Mouse (Mus musculus): ENCODE data around the gene Gm266. TPM values are rescaled to one million over a fixed set of nuclear protein-coding genes. Genes with fewer than 3 reads are reported as not detected.

Gm266 gene
- polyA plus RNA-seq, 1 experiment from 2014 or later: 0.62 TPM

GRCm38 (mm10) chr12:111443921-111444831 is 41.4 kb downstream of the Gm266 start:
- peak overlapping the region; percentile 84 for H3K9ac ChIP-seq
- peak overlapping the region; percentile 98 for H3K27ac ChIP-seq (replicated peaks)
- peaks cover 83% of the 10 kb centered on the region for H3K4me1 ChIP-seq (replicated peaks)

DNA sequence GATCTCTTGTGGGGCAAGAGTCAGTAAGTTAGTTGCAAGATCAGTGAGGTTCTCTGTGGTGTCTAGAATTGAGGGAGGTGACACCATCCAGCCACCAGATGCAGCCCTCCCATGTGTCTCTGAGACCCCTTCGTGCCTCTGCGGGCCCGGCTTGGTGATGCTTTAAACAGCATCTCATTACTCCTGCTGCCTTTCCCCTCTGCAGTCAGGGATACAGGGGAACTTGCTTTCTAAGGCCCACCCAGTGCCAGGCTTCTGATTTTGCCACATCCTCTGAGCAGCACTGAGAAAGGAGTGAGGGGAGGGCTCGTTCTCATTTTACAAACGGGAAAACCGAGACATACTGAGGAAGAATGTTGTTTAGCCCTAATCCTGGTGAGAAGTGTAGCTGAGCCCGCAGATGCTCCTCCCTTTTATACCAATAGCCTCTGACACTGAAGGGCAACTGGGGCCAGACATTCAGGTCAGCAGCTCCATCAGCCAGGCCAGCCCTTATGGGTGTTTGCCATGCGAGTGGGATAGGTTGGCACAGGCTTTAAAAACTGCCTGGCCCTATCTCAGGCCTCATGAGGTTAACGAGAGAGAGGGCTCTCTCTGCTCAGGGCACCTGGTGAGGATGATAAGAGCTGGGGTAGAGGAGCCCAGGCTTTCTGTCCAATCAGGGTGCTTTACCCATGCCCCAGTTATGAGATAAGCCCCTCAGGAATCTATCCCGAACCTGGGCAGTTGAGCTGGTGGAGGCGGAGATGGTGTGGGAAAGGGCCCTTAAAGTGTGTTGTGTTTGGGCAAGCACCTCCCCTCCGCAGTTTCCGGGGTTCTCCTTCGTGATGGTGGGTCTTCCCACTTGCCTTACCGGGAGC is 42.4 kb downstream of the Gm266 start:
- Histone ChIP-seq H3K4me3 (replicated peaks) (peak overlapping the region; percentile 69), H3K27ac (replicated peaks) (peak overlapping the region; percentile 98), H3K4me1 (replicated peaks) (peaks cover 83% of the 10 kb centered on the region), H3K4me2 (peak overlapping the region; percentile 90), H3K9ac (peak overlapping the region; percentile 84), H3K9me3 (replicated peaks) (no peaks in the 10 kb centered on the region), H3K27me3 (peaks cover 13% of the 10 kb centered on the region), H3K36me3 (replicated peaks) (peaks cover 43% of the 10 kb centered on the region)
- 4% methylated on average over 15 of the region's 15 CpGs for WGBS (ENCODE audit: insufficient replicate concordance)
- ATAC-seq (ENCODE audit: insufficient read depth): peak; percentile 91

More at GRCm38 (mm10) chr12:111443921-111444831, 41.4 kb downstream of the Gm266 start:
- WGBS (ENCODE audit: insufficient replicate concordance): 15% methylated on average over 10 of the region's 10 CpGs
- ATAC-seq (ENCODE audit: insufficient read depth): no peak
- Histone ChIP-seq H3K36me3 (replicated peaks) (peaks cover 53% of the 10 kb centered on the region), H3K9me3 (replicated peaks) (no peaks in the 10 kb centered on the region), H3K4me2 (peak overlapping the region; percentile 90), H3K4me3 (replicated peaks) (peak overlapping the region; percentile 69), H3K27me3 (peaks cover 13% of the 10 kb centered on the region)

- Histone ChIP-seq H3K4me2 (peak within 1 kb of the TSS; percentile 90), H3K27me3 (peaks cover 13% of the 10 kb centered on the region), H3K4me1 (replicated peaks) (peaks cover 83% of the 10 kb centered on the region), H3K27ac (replicated peaks) (peak within 1 kb of the TSS; percentile 98), H3K9me3 (replicated peaks) (no peaks in the 10 kb centered on the region), H3K36me3 (replicated peaks) (peaks cover 35% of the 10 kb centered on the region), H3K9ac (peak within 1 kb of the TSS; percentile 84), H3K4me3 (replicated peaks) (peak within 1 kb of the TSS; percentile 69)
- under 1% methylated on average over 47 of the region's 48 CpGs for WGBS (ENCODE audit: insufficient replicate concordance)
- peak; percentile 76 for ATAC-seq (ENCODE audit: insufficient read depth)
Observed at GRCm38 (mm10) chr12:111442309-111443010, 43.2 kb downstream of the Gm266 start, which contains the start of gene Tnfaip2. TSS of gene Tnfaip2 (plus strand) at chr12:111442469.

DNA sequence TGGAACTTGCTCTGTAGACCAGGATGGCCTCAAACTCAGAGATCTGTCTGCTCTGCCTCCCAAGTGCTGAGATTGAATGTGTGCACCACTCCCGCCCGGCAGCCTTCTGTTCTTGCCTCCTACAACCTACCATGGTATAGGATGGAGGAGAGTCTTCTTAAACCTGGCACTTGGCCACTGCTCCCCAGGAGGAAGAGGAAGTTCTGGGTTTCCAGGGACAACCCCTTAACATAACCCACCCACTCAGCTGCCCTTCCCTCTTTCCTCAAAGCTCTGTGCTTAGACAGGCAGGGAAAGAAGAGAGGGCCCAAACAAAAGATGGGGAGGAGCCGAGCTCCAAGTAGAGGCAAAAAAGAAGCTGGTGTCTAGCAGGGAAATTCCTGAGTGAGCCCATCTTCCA is 44.1 kb downstream of the Gm266 start:
- WGBS (ENCODE audit: insufficient replicate concordance): 53% methylated on average over 3 of the region's 3 CpGs
- peak overlapping the region; percentile 98 for H3K27ac ChIP-seq (replicated peaks)
- H3K27me3 ChIP-seq: peaks cover 13% of the 10 kb centered on the region
- peak overlapping the region; percentile 90 for H3K4me2 ChIP-seq
- peaks cover 26% of the 10 kb centered on the region for H3K36me3 ChIP-seq (replicated peaks)
- H3K4me3 ChIP-seq (replicated peaks): peak overlapping the region; percentile 69
- peaks cover 83% of the 10 kb centered on the region for H3K4me1 ChIP-seq (replicated peaks)
- no peaks in the 10 kb centered on the region for H3K9me3 ChIP-seq (replicated peaks)
- peak overlapping the region; percentile 84; the same call in 1 of the 2 replicates for H3K9ac ChIP-seq
- no peak for ATAC-seq (ENCODE audit: insufficient read depth)

GRCm38 (mm10) chr12:111440701-111441373 is 44.8 kb downstream of the Gm266 start:
- ATAC-seq (ENCODE audit: insufficient read depth): no peak
- Histone ChIP-seq H3K9me3 (replicated peaks) (no peaks in the 10 kb centered on the region), H3K27ac (replicated peaks) (peak overlapping the region; percentile 98), H3K27me3 (peaks cover 10% of the 10 kb centered on the region; the same call in 1 of the 2 replicates), H3K4me1 (replicated peaks) (peaks cover 83% of the 10 kb centered on the region), H3K36me3 (replicated peaks) (peaks cover 19% of the 10 kb centered on the region), H3K4me3 (replicated peaks) (no peak overlapping the region), H3K9ac (no peak overlapping the region), H3K4me2 (peak overlapping the region; percentile 0; the same call in 1 of the 2 replicates)
- WGBS (ENCODE audit: insufficient replicate concordance): 77% methylated on average over 9 of the region's 9 CpGs

DNA sequence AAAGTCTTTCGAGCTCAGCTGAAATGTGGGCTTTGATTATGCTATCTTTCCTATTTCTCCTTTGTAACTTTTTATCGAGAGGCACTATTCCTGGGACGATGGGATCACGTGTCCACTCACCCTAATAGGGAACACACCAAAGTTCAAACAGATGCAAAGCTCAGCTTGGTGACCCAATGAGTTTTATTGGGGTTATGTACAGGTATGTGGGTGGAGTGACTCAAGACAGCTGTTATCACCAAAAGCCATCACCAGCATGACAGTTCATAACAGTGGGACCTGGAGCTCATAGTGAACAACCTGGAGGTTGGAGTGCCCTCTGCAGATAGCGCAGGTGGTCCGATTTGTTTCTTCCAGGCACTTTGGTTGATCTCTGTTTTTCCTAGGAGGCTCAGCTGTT is 46.8 kb downstream of the Gm266 start:
- ATAC-seq (ENCODE audit: insufficient read depth): no peak
- Histone ChIP-seq H3K4me1 (replicated peaks) (peaks cover 85% of the 10 kb centered on the region), H3K27me3 (no peaks in the 10 kb centered on the region), H3K4me3 (replicated peaks) (no peak overlapping the region), H3K4me2 (no peak overlapping the region), H3K9me3 (replicated peaks) (no peaks in the 10 kb centered on the region), H3K36me3 (replicated peaks) (no peaks in the 10 kb centered on the region), H3K9ac (0 out of 2 replicates have a peak overlapping the region, but pooled peaks have one; percentile 3), H3K27ac (replicated peaks) (peak overlapping the region; percentile 80; the same call in 1 of the 2 replicates)
- WGBS (ENCODE audit: insufficient replicate concordance): 70% methylated on average over 6 of the region's 6 CpGs

DNA sequence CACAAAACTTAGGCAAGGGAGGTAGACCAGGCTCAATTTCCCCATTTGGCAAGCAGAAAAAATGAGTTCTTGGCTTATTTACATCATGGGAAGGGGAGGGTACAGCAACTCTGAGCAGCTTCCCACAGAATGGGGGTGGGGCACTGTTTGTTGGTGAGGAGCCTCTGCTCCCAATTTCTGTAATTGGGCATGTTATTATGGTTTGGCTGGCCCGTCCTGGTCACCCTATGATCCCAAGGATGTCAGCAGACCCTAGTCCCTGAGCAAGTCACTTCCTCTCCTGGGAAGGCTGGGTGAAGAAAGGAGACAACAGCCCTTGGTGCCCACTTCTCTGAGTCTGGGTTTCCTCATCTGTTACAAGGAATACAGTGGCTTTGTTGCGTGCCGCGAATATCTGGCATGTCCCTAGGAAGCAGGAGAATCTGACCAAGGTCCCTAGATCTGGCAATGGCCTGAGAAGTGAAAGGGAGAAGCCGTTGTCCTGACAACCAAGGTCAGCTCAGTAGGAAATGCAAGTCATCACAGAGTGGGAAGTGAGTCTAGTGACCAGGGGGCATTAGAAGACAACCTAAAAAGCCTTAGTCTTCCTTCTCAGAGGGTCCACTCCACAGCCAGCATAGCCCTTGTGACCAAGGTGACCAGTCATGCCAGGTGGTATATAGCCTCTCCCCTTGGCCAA is 48.3 kb downstream of the Gm266 start:
- no peak overlapping the region for H3K4me3 ChIP-seq (replicated peaks)
- 30% methylated on average over 5 of the region's 5 CpGs for WGBS (ENCODE audit: insufficient replicate concordance)
- H3K9ac ChIP-seq: no peak overlapping the region
- H3K36me3 ChIP-seq (replicated peaks): no peaks in the 10 kb centered on the region
- H3K9me3 ChIP-seq (replicated peaks): no peaks in the 10 kb centered on the region
- no peaks in the 10 kb centered on the region for H3K27me3 ChIP-seq
- H3K27ac ChIP-seq (replicated peaks): peak overlapping the region; percentile 80
- peak overlapping the region; percentile 14 for H3K4me2 ChIP-seq
- no peak for ATAC-seq (ENCODE audit: insufficient read depth)
- peaks cover 97% of the 10 kb centered on the region for H3K4me1 ChIP-seq (replicated peaks)

DNA sequence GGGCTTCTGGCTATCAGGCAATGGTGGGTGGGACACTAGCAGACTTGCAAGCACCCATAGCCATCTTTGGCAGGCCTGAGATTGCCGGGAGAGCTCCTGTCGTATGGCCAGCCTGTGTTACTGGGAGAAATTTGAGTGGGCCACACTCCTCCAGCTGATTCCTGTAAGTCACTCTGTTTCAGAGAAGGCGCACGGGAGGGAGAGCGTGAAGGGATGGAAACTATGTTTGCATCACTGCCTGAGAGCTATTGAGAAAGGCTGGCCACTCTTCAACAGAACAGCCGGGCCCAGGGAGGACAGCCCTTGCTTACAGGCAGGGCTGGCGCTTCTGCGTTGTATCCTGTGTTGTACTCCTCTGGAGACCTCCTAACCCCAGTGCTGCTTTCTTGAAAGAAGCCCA is 49.0 kb downstream of the Gm266 start:
- Histone ChIP-seq H3K9ac (no peak overlapping the region), H3K9me3 (replicated peaks) (no peaks in the 10 kb centered on the region), H3K27ac (replicated peaks) (peak overlapping the region; percentile 80), H3K4me1 (replicated peaks) (peaks cover 97% of the 10 kb centered on the region), H3K4me3 (replicated peaks) (no peak overlapping the region), H3K36me3 (replicated peaks) (no peaks in the 10 kb centered on the region), H3K27me3 (peaks cover 2% of the 10 kb centered on the region), H3K4me2 (peak overlapping the region; percentile 14; the same call in 1 of the 2 replicates)
- no peak for ATAC-seq (ENCODE audit: insufficient read depth)
- 55% methylated on average over 8 of the region's 8 CpGs for WGBS (ENCODE audit: insufficient replicate concordance)

DNA sequence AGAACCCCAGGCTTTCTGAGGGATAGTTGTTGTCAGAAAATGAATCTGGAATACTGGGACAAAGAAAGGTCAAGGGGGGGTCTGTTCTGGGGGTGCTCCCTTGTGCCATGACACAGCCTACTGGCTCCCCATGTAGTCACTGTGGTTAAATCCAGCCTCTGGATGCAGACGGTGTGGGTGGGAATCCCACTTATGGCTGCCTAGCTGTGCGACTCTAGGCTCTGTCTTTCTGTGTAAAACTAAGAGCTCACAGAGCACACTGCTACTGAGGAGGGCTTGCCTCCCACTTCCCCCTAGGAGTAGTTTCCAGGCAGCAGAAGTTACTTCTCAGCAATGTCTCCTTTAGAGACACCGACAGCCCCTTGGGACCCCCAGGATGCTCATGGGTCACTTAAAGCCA is 49.5 kb downstream of the Gm266 start:
- no peaks in the 10 kb centered on the region for H3K36me3 ChIP-seq (replicated peaks)
- peak overlapping the region; percentile 25; the same call in 1 of the 2 replicates for H3K9ac ChIP-seq
- H3K27ac ChIP-seq (replicated peaks): peak overlapping the region; percentile 80
- H3K4me2 ChIP-seq: 0 out of 2 replicates have a peak overlapping the region, but pooled peaks have one; percentile 8
- peaks cover 7% of the 10 kb centered on the region for H3K27me3 ChIP-seq
- no peak overlapping the region for H3K4me3 ChIP-seq (replicated peaks)
- H3K4me1 ChIP-seq (replicated peaks): peaks cover 97% of the 10 kb centered on the region
- no peaks in the 10 kb centered on the region for H3K9me3 ChIP-seq (replicated peaks)
- no peak for ATAC-seq (ENCODE audit: insufficient read depth)
- 73% methylated on average over 3 of the region's 3 CpGs for WGBS (ENCODE audit: insufficient replicate concordance)
